Mouse (Mus musculus): ENCODE results near the gene Rnf225. TPM values are rescaled to one million over a fixed set of nuclear protein-coding genes. Genes with fewer than 3 reads are reported as not detected.
"Not testable (repeated sequence)": the region's sequence is repeated elsewhere in the genome, so short reads cannot be mapped to it uniquely, and the experiment has no call there.

Rnf225 gene
- total and polyA plus RNA-seq, 2 experiments, result 0.09 to 0.65 TPM

- no peaks in the 10 kb centered on the region for H3K79me2 ChIP-seq (ENCODE audit: control insufficient read depth, insufficient read depth, low read length)
- H3K4me1 ChIP-seq (ENCODE audit: control insufficient read depth, insufficient read depth, low read length), result peaks cover 5% of the 10 kb centered on the region
- H3K36me3 ChIP-seq (ENCODE audit: control insufficient read depth, insufficient read depth, low read length), result peaks cover 10% of the 10 kb centered on the region; the same call in 1 of the 2 replicates
- 37% methylated on average over 1 of the region's 1 CpGs for whole genome bisulfite sequencing
- H3K4me3 ChIP-seq (ENCODE audit: insufficient read depth, low read depth, low read length), result no peak overlapping the region
- H3K27me3 ChIP-seq (ENCODE audit: control insufficient read depth, insufficient read depth, low read length), result no peaks in the 10 kb centered on the region
- TF ChIP-seq CTCF (IDR thresholded peaks at IDR 0.05; ENCODE audit: low read depth, low read length), result no peak
- no peak for TF ChIP-seq POLR2A (IDR thresholded peaks at IDR 0.05; ENCODE audit: extremely low read depth, insufficient read depth, low read length)
- H3K9ac ChIP-seq (ENCODE audit: low read depth, low read length), result no peak overlapping the region
- no peak overlapping the region for H3K27ac ChIP-seq (replicated peaks; ENCODE audit: insufficient read depth, low read depth, low read length)
- DNase-seq (ENCODE audit: extremely low read depth, low read depth, low spot score), result no peak
These were observed 22.1 kb upstream of the Rnf225 start for GRCm38 (mm10) chr7:12905146-12905545.

GRCm38 (mm10) chr7:12909498-12909962 lies 17.7 kb upstream of the Rnf225 start:
- no peak for TF ChIP-seq POLR2A (IDR thresholded peaks at IDR 0.05; ENCODE audit: extremely low read depth, insufficient read depth, low read length)
- peak; percentile 45 for TF ChIP-seq CTCF (IDR thresholded peaks at IDR 0.05; ENCODE audit: low read depth, low read length)
- H3K9ac ChIP-seq (ENCODE audit: low read depth, low read length), result peak overlapping the region; percentile 68
- WGBS, result 41% methylated on average over 7 of the region's 7 CpGs
- H3K36me3 ChIP-seq (ENCODE audit: control insufficient read depth, insufficient read depth, low read length), result peaks cover 8% of the 10 kb centered on the region; the same call in 1 of the 2 replicates
- H3K27me3 ChIP-seq (ENCODE audit: control insufficient read depth, insufficient read depth, low read length), result no peaks in the 10 kb centered on the region
- no peaks in the 10 kb centered on the region for H3K79me2 ChIP-seq (ENCODE audit: control insufficient read depth, insufficient read depth, low read length)
- DNase-seq (ENCODE audit: extremely low read depth, low read depth, low spot score), result peak; percentile 65
- H3K4me3 ChIP-seq (ENCODE audit: insufficient read depth, low read depth, low read length), result peak overlapping the region; percentile 57
- H3K4me1 ChIP-seq (ENCODE audit: control insufficient read depth, insufficient read depth, low read length), result peaks cover 3% of the 10 kb centered on the region
- peak overlapping the region; percentile 70 for H3K27ac ChIP-seq (replicated peaks; ENCODE audit: insufficient read depth, low read depth, low read length)

- H3K27ac ChIP-seq (replicated peaks; ENCODE audit: insufficient read depth, low read depth, low read length), result peak overlapping the region; percentile 70
- TF ChIP-seq POLR2A (IDR thresholded peaks at IDR 0.05; ENCODE audit: extremely low read depth, insufficient read depth, low read length) (no peak), CTCF (IDR thresholded peaks at IDR 0.05; ENCODE audit: low read depth, low read length) (no peak)
- peak overlapping the region; percentile 68 for H3K9ac ChIP-seq (ENCODE audit: low read depth, low read length)
- no peaks in the 10 kb centered on the region for H3K27me3 ChIP-seq (ENCODE audit: control insufficient read depth, insufficient read depth, low read length)
- peak overlapping the region; percentile 57 for H3K4me3 ChIP-seq (ENCODE audit: insufficient read depth, low read depth, low read length)
- H3K79me2 ChIP-seq (ENCODE audit: control insufficient read depth, insufficient read depth, low read length), result no peaks in the 10 kb centered on the region
- peaks cover 6% of the 10 kb centered on the region; the same call in 1 of the 2 replicates for H3K36me3 ChIP-seq (ENCODE audit: control insufficient read depth, insufficient read depth, low read length)
- peak; percentile 78 for DNase-seq (ENCODE audit: extremely low read depth, low read depth, low spot score)
- H3K4me1 ChIP-seq (ENCODE audit: control insufficient read depth, insufficient read depth, low read length), result peaks cover 3% of the 10 kb centered on the region
- 13% methylated on average over 19 of the region's 19 CpGs for WGBS
These were observed 17.0 kb upstream of the Rnf225 start for GRCm38 (mm10) chr7:12910181-12910668.

GRCm38 (mm10) chr7:12913556-12913955 lies 13.7 kb upstream of the Rnf225 start:
- no peak overlapping the region for H3K4me3 ChIP-seq (ENCODE audit: insufficient read depth, low read depth, low read length)
- H3K79me2 ChIP-seq (ENCODE audit: control insufficient read depth, insufficient read depth, low read length), result no peaks in the 10 kb centered on the region
- peaks cover 3% of the 10 kb centered on the region for H3K4me1 ChIP-seq (ENCODE audit: control insufficient read depth, insufficient read depth, low read length)
- H3K27me3 ChIP-seq (ENCODE audit: control insufficient read depth, insufficient read depth, low read length), result no peaks in the 10 kb centered on the region
- no peaks in the 10 kb centered on the region for H3K36me3 ChIP-seq (ENCODE audit: control insufficient read depth, insufficient read depth, low read length)
- H3K9ac ChIP-seq (ENCODE audit: low read depth, low read length), result no peak overlapping the region
- peak; percentile 57 for DNase-seq (ENCODE audit: extremely low read depth, low read depth, low spot score)
- TF ChIP-seq POLR2A (IDR thresholded peaks at IDR 0.05; ENCODE audit: extremely low read depth, insufficient read depth, low read length) (no peak), CTCF (IDR thresholded peaks at IDR 0.05; ENCODE audit: low read depth, low read length) (peak; percentile 57)
- H3K27ac ChIP-seq (replicated peaks; ENCODE audit: insufficient read depth, low read depth, low read length), result no peak overlapping the region

- 62% methylated on average over 7 of the region's 8 CpGs for whole genome bisulfite sequencing
These were observed 6.7 kb upstream of the Rnf225 start for GRCm38 (mm10) chr7:12920495-12920894.

GRCm38 (mm10) chr7:12921318-12921704 lies 5.9 kb upstream of the Rnf225 start:
- peaks cover 11% of the 10 kb centered on the region for H3K4me1 ChIP-seq (ENCODE audit: control insufficient read depth, insufficient read depth, low read length)
- no peak for DNase-seq (ENCODE audit: extremely low read depth, low read depth, low spot score)
- H3K27me3 ChIP-seq (ENCODE audit: control insufficient read depth, insufficient read depth, low read length), result no peaks in the 10 kb centered on the region
- WGBS, result 2% methylated on average over 3 of the region's 3 CpGs
- H3K9ac ChIP-seq (ENCODE audit: low read depth, low read length), result peak overlapping the region; percentile 75
- H3K79me2 ChIP-seq (ENCODE audit: control insufficient read depth, insufficient read depth, low read length), result peaks cover 5% of the 10 kb centered on the region; the same call in 1 of the 2 replicates
- H3K27ac ChIP-seq (replicated peaks; ENCODE audit: insufficient read depth, low read depth, low read length), result peak overlapping the region; percentile 86
- H3K36me3 ChIP-seq (ENCODE audit: control insufficient read depth, insufficient read depth, low read length), result peaks cover 29% of the 10 kb centered on the region
- peak overlapping the region; percentile 70 for H3K4me3 ChIP-seq (ENCODE audit: insufficient read depth, low read depth, low read length)
- no peak for TF ChIP-seq POLR2A (IDR thresholded peaks at IDR 0.05; ENCODE audit: extremely low read depth, insufficient read depth, low read length)
- no peak for TF ChIP-seq CTCF (IDR thresholded peaks at IDR 0.05; ENCODE audit: low read depth, low read length)

More at GRCm38 (mm10) chr7:12920495-12920894, 6.7 kb upstream of the Rnf225 start:
- DNase-seq (ENCODE audit: extremely low read depth, low read depth, low spot score); H3K27me3 ChIP-seq (ENCODE audit: control insufficient read depth, insufficient read depth, low read length); H3K9ac ChIP-seq (ENCODE audit: low read depth, low read length); H3K4me3 ChIP-seq (ENCODE audit: insufficient read depth, low read depth, low read length); H3K79me2 ChIP-seq (ENCODE audit: control insufficient read depth, insufficient read depth, low read length): not testable (repeated sequence)
- peak overlapping the region; percentile 75 for H3K27ac ChIP-seq (replicated peaks; ENCODE audit: insufficient read depth, low read depth, low read length)
- H3K36me3 ChIP-seq (ENCODE audit: control insufficient read depth, insufficient read depth, low read length), result peaks cover 21% of the 10 kb centered on the region
- H3K4me1 ChIP-seq (ENCODE audit: control insufficient read depth, insufficient read depth, low read length), result peaks cover 11% of the 10 kb centered on the region
